Mouse (Mus musculus): Measurements from ENCODE around the gene Ifi27. TPM values are rescaled to one million over a fixed set of nuclear protein-coding genes. Genes with fewer than 3 reads are reported as not detected.
"Not testable (repeated sequence)": the region's sequence is repeated elsewhere in the genome, so short reads cannot be mapped to it uniquely, and the experiment has no call there.

The Ifi27 gene
- total RNA-seq, 1 experiment from 2014 or later, result 32.3 TPM

DNA sequence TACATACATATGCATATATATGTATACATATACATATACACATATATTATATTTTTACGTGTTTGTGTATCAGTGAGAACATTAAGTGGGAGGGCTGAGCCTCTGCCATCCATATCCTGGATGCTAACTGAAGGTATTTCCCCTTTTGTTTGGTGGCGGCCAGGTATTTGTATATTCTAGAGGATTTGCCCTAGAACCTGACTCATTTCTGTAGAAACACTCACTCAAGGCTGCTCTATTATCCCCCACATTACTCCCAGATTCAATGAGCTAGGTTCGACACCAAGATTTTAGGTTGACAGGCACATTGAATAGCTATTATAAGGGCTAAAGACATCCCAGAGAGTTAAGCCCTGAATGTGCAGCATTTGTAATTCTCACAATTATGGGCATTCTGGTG, 11.0 kb downstream of the Ifi27 start:
- no peak for ATAC-seq (replicated peaks; ENCODE audit: low read depth, poor library complexity, severe bottlenecking)

DNA sequence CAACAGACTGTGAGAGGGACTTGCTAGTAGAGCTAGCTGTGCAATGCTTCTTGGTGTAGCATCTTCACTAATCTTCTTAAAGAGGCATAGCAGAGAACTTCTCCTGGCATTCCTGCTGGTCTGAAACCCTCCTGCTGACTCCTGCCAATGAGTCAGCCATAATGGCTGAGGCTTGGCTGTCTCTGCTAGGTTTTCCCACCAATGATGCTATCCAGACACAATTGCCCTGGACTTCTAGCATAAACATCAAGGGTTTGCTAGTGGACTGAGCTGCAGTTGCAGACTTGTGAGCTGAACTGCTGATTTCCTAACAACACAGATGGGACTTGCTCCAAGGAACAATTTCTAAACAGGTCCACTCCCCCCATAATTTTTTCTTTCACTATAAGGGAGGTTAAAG, 19.4 kb downstream of the Ifi27 start:
- ATAC-seq (replicated peaks; ENCODE audit: low read depth, poor library complexity, severe bottlenecking), result no peak

DNA sequence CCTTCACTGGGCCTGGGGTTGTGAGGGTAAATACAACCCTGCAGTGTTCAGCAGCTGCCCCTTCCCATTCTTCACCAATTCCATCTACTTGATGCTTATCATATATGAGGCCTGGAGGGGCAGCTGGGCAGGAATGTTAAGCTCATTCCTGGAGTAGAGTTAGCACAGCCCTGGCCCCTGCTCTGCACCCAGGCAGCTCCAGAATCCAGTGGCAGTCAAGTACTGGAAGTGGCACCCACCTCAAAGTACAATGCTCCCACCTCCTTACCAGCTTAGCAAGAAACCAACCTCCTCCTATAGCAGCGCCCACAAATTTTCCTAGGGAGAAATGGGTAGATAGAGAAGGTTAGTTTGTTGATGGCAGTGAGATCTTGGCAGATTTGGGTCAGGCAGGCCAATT, 22.7 kb downstream of the Ifi27 start:
- not testable (repeated sequence) for ATAC-seq (replicated peaks; ENCODE audit: low read depth, poor library complexity, severe bottlenecking)

DNA sequence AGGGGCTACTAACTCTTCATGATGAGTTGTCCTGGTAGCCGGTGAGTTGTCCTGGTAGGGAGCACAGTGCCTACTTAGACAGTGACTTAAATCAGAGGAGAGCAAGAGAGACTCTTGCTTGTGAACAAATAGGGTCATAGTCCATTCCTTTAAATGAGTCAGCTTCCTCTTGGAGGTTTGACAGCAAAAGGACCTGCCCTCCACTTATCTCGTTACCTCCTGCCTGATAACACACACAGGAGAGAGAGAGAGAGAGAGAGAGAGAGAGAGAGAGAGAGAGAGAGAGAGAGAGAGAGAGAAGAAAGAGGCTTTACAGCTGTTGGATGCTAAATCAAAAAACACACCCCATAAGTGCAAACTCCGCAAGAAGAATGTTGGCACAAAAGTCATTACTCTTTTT, 23.1 kb downstream of the Ifi27 start, which contains the start of gene Ifi27l2b:
Gene Ifi27l2b, minus strand, starts transcription at position 84 of the 400 bp plus-strand sequence.
- no peak for ATAC-seq (replicated peaks; ENCODE audit: low read depth, poor library complexity, severe bottlenecking)

DNA sequence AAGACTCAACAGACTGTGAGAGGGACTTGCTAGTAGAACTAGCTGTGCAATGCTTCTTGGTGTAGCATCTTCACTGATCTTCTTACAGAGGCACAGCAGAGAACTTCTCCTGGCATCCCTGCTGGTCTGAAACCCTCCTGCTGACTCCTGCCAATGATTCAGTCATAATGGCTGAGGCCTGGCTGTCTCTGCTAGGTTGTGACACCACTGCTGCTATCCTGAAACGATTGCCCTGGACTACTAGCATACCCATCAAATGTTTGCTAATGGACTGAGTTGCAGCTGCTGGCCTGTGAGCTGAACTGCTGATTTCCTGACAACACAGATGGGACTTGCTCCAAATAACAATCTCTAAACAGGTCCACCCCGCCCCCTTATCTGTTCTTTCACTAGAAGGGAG, 40.5 kb downstream of the Ifi27 start:
- no peak for ATAC-seq (replicated peaks; ENCODE audit: low read depth, poor library complexity, severe bottlenecking)

DNA sequence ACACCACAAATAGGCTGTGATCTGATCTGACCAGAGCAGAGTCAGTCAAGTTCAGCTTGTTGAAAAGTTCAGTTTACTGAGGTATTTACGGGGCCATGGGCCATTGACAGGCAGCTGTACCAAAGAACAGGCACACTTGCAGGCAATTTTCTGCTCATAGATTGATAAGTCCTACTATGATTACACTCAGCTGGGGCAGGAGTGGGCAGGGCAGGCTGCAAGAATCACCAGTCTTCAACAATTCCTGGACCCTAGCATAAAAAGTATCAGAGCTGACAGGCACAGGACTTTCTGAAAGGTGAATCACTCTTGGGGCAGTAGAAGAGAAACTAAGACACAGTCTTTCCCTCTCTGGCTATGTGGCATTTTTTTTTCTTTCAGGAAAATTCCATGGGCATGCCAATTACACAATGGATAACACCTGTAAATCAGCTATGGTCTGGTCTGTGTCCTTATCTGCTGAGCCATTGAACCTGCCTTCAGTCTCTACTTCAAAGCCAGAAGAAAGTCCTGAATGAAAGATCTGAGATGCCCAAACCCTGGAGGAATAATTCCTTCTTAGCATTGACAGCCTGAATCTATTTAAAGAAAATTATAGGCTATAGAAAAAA, 42.9 kb downstream of the Ifi27 start:
- no peak for ATAC-seq (replicated peaks; ENCODE audit: low read depth, poor library complexity, severe bottlenecking)

DNA sequence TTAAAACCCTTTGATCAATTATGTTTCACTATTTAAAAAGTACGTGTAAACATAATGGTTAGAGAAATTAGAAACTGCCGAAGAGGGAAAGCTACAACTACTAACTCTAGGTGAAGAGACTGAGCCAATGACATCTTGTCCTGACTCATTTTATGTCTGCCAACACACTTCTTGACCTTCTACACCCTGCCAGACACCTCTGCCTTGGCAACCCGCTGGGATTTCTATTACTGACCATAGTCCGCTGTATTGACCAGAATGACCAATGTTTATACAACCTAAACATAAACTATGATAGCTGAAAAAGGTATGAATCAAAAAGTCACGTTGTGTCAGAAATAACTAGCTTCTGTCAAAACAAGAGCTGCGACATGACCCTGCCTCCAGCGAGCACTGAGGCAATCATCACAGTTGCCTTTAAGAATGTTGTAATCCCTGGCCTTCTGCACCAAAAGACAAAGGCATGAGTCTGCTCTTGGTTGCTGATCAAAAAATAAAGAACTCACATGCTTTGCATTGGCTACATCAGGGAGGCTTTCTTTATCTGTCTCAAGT, 43.5 kb downstream of the Ifi27 start:
- no peak for ATAC-seq (replicated peaks; ENCODE audit: low read depth, poor library complexity, severe bottlenecking)

DNA sequence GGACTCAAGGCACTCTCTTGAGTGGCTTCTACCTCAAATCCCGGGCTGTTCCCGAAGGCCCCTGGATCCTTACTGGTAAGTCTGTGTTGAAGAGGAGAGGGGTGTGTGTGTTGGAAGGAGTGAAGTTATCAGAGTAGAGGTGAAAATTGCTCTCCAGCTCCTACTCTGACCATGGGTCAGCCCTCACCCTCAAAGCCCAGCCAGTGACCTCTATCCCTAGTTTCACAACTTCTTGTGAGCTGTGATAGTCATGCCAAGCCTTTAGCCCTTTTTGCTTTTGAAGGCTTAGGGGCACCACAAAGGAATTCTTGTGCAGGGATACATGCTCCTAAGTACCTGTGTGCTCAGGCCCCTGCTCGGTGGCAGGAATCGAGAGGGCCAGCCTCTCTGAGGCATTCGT, 47.7 kb downstream of the Ifi27 start:
- no peak for ATAC-seq (replicated peaks; ENCODE audit: low read depth, poor library complexity, severe bottlenecking)

DNA sequence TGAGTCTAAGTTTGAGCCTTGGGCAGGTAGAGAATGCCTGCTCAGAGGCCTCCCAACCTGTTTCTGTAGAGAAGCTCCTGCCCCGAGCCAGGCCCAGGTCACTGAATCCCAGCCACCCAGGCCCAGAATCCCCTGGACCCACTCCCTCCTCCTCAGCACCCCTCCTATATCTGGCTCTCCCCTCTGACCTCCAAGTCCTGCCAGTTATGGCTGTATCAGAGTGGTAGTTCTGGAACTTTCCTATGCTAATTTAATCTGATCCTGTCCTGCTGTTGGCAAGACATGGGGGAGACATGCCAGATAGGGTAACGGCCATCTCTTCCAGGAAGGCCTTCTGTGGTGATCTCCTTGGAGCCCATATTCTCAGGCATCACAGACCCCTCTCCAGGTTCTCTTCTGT, 48.8 kb downstream of the Ifi27 start:
- no peak for ATAC-seq (replicated peaks; ENCODE audit: low read depth, poor library complexity, severe bottlenecking)

DNA sequence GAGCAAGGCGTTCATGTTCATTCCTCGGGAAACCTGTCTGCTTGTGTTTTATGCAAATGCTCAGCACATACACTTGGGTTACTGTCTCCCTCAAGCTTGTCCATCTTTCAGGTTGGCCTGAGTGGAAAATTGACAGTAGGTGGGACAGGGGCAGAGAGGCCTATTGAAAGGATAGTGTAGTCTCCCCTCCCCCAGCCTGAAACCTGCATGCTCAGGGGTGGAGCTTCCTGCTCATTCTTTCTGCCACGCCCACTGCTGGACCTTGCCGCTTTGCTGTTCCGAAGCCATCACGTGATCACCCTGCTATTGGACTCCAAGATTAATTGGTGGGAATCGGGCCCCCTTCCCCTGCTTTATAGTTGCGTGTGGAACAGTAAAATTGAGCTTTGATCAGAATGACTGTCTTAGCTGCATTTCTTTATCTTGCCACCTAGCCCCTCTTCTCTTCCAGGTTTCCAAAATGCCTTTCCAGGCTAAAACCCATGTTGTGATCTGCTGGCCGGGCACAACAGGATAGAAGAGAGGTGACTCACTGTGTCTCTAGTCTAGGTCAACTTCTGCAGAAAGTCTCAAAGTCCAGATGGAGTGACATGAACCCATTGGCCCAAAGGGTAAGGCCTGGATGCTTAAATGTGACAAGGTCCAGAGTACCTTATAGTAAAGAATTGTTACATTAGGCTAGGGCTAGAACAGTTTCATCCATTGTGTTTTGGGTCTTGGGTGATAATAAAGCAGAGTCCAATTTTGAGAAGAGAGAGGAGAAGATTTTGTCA, 50.4 kb downstream of the Ifi27 start:
- not testable (repeated sequence) for ATAC-seq (replicated peaks; ENCODE audit: low read depth, poor library complexity, severe bottlenecking)

DNA sequence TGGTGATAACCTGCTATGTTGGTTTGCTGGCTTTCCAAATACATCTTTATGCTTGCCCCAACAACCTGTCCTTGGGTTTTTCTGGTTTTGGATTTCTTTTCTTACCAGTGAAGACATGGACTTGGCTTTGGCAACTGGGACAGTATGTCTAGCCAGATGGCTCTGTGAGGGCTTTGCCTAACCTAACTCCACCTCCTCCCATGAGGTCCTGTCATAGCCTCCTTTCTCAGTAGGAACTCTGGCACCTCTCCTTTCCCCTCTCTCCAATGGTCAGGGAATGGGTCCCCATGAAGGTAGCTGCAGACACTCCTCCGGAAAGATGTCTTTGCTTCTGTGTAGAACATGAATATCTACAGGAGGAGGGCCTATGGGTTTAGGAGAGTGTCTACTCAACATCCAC, 52.7 kb downstream of the Ifi27 start:
- no peak for ATAC-seq (replicated peaks; ENCODE audit: low read depth, poor library complexity, severe bottlenecking)

DNA sequence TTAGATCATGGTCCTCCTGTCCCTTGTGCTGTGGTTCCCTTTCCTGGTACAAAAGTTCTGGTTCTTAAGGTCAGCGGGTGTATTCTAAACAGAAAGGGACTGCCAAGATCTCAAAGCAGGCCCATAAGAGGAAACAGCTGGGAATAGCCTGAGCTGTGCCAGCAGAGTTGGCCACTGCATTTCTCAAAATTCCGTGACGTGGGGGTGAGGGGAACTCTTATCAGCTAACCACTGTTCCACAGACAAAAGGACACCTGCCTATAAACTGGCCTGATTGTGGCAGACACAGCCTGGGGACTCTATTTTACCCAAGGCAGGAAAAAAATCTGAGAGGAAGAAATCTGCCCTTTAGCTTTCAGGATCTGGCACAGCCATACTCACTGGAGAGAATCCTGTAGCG, 53.3 kb downstream of the Ifi27 start:
- peak; percentile 37 for ATAC-seq (replicated peaks; ENCODE audit: low read depth, poor library complexity, severe bottlenecking)

DNA sequence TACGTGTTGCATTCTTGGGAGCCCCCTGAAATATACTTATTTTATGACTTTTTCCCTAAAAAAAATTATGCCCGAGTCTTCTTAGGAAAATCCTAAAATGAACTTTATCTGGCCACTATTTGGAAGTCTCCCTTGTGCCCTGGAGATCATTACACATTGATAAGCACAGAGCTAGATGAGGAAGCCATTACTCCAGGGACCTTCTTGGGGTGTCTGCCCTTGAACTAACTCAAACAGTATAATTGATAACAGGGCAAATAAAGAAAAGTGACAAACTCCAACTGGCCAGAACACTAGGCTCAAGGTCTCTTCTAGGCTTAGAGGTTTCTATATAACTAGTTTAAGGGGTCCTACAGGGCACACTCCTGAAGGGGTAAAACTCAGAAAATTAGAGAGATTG, 53.7 kb downstream of the Ifi27 start:
- no peak for ATAC-seq (replicated peaks; ENCODE audit: low read depth, poor library complexity, severe bottlenecking)

Other genes starting within 250 kb of the Ifi27 start
- gene Prima1, start 192.1 kb upstream of the Ifi27 start, total RNA-seq (2017), result not detected in 2 replicates
- not detected in 2 replicates for gene Fam181a, start 123.2 kb upstream of the Ifi27 start, total RNA-seq (2017)
- not detected in 2 replicates for gene Asb2, start 78.2 kb upstream of the Ifi27 start, total RNA-seq (2017)
- gene Otub2, start 45.5 kb upstream of the Ifi27 start, total RNA-seq (2017), result 3.0 and 4.2 TPM in 2 replicates
- 2.5 and 3.6 TPM in 2 replicates for gene 9330161L09Rik, start 26.4 kb upstream of the Ifi27 start, total RNA-seq (2017)
- gene Ddx24, start 8.4 kb upstream of the Ifi27 start, total RNA-seq (2017), result 124 and 139 TPM in 2 replicates
- 4.0 and 11.3 TPM in 2 replicates for gene Ifi27l2a, start 9.5 kb downstream of the Ifi27 start, total RNA-seq (2017)
- not detected in 2 replicates for gene Ifi27l2b, start 23.0 kb downstream of the Ifi27 start, total RNA-seq (2017)
- gene Ppp4r4, start 98.1 kb downstream of the Ifi27 start, total RNA-seq (2017), result 0.59 TPM in 1 of 2 replicates, not detected in the other
- not detected in 2 replicates for gene Serpina10, start 197.2 kb downstream of the Ifi27 start, total RNA-seq (2017)
- not detected in 2 replicates for gene Serpina6, start 223.0 kb downstream of the Ifi27 start, total RNA-seq (2017)
- gene Serpina16, start 241.9 kb downstream of the Ifi27 start, total RNA-seq (2017), result not detected in 2 replicates